Mouse (Mus musculus): ENCODE data around the gene Mrpl3.
"Not testable (repeated sequence)": the region's sequence is repeated elsewhere in the genome, so short reads cannot be mapped to it uniquely, and the experiment has no call there.

Gene Mrpl3

DNA sequence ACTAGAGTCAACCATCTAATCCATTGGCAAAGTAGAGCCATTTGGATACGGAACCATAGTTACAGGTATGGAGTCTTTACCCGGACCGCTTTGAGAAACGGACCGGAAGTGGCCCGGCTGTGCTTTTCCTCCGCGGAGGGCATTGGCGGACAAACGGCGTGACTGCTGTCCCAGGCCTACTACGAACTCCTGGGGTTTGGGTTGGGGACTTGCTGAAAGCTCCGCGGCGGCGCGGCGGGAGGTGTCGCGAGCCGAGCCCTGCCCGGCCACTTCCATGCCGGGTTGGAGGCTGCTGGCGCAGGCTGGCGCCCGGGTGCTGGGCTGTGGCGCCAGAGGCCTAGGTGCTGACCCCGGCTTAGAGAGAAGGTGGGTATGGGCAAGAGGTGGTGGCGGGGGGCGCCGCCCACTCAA lies at the start of gene Mrpl3:
Gene Mrpl3, plus strand, starts transcription at position 93 of the 411 bp plus-strand sequence.
- peak; percentile 74 for DNase-seq

DNA sequence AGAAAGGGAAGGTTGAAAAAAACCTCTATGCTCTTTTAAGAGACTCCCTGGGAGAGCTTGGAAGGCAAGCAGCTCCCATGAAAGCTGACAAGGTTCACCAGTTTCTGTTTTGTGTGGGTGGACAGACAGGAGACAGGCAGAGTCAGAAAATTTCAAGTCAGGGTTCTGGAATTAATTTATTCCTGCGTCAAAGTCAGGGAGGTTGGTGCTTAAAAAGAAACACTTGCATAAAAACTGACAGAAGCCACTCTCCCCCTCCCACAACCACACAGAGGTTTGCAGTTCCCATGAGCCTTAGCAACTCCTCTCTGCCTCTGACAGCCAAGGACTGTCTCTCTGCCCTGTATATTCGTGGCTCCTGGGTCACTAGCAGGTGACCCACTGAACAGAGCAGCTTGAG lies 42.3 kb upstream of the Mrpl3 start:
- DNase-seq, result peak; percentile 30

GRCm38 (mm10) chr9:105018186-105018585 lies 34.9 kb upstream of the Mrpl3 start:
- DNase-seq, result peak; percentile 65

- DNase-seq, result no peak
Observed at GRCm38 (mm10) chr9:105028311-105028710, 24.7 kb upstream of the Mrpl3 start.

GRCm38 (mm10) chr9:105032572-105032971 lies 20.5 kb upstream of the Mrpl3 start:
- DNase-seq, result no peak

DNA sequence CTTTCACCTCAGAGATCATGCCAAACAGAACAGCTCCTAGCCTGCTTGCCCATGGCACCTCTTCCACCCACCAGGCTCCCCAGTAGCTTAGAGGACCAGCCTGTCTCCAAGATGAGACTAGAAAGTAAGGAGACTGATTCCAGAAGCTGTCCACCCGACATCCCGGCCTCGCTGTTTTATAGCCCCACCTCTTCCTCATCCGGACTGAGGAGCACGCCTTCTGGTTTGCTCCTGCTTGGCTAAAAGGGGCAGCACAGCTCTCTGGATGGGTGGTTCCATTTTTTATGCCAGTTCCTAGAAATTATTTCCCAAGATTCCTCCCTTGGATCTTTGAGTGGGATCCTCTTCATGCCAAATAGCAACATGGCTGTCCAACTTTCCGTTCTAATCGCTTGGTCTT lies 19.4 kb upstream of the Mrpl3 start:
- no peak for DNase-seq

DNA sequence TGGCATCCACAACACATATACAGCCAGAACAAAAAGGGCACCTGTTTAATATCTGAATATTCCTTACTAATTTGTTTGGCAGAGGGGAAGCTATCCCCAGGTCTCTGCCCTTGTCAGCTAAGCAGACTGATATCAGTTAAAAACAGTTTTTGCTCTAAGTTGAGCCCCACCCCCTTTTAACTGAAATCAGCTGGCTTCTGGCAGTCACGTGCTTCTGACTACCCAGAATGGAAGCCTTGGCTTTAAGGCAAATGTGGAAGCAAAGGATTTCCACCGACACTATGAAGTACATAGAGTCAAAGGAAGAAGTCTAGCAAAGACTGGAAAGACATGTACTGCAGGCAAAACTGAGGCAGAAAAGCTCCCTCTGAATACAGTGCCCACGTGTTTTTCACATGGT lies 15.2 kb upstream of the Mrpl3 start:
- no peak for DNase-seq

DNA sequence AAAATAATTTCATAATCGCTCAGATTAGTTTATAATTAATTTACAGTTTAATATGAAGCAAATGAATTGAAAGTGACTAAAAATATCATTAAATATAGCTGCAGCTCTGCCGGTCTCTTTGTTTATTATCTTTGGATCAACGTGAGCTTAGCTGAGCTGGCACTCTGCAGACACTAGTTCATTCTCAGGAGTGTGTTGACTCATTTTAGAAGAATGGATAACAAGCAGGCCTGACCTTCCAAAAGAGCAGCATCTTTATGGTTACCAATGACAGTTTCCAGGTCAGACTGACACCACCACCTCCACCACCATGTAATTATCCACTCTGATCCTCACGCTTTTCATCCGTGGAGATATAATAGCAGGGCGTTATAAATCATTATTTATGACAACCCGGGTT lies 7.0 kb upstream of the Mrpl3 start:
- no peak for DNase-seq

DNA sequence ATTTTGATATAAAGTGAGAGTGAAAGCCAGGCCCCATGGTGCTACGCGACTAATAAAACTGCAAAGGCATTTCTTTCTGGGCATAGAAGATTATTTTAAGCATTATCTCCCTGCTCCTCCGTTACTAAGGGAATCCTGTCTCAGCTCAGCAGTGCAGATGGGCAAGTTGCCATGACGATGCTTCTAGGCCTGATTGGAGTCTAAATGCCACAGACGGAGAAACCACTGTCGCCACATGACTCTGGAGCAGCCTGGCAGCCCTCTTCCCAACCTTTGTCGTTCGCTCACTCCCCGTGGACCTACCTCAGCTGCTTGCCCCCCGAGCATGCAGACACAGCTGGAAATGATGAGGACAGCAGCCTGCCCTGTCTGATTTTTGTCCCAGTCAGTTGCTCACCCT lies 4.7 kb upstream of the Mrpl3 start:
- no peak for DNase-seq

GRCm38 (mm10) chr9:105049636-105050035 lies 3.4 kb upstream of the Mrpl3 start:
- no peak for DNase-seq

DNA sequence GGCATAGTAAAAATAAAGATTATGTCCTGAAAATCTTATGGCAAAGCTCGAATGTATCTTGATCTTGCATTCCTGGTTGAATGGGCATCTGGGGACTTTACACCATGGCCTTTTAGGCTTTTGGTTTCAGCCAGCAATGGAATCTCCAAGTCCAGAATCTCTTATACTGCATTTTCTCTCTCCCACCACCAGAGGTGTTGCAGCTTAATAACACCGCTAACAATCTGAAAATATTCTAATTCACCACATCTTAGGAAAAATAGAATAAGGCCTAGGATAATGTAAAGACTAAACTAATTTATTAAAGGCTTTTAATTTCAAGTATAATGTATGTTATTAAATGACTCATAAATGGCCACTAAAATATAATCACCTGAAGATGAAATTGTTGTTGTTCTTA lies 2.8 kb upstream of the Mrpl3 start:
- DNase-seq, result no peak

- DNase-seq, result no peak
Observed at GRCm38 (mm10) chr9:105053812-105054211, 773 bp downstream of the Mrpl3 start.

- DNase-seq, result no peak
Observed at GRCm38 (mm10) chr9:105069106-105069505, 16.1 kb downstream of the Mrpl3 start.

- peak; percentile 7 for DNase-seq
Observed at GRCm38 (mm10) chr9:105072991-105073748, 20.1 kb downstream of the Mrpl3 start.

- DNase-seq, result no peak
Observed at GRCm38 (mm10) chr9:105074851-105075250, 21.8 kb downstream of the Mrpl3 start.

GRCm38 (mm10) chr9:105076756-105077424 lies 23.9 kb downstream of the Mrpl3 start:
- DNase-seq, result no peak

DNA sequence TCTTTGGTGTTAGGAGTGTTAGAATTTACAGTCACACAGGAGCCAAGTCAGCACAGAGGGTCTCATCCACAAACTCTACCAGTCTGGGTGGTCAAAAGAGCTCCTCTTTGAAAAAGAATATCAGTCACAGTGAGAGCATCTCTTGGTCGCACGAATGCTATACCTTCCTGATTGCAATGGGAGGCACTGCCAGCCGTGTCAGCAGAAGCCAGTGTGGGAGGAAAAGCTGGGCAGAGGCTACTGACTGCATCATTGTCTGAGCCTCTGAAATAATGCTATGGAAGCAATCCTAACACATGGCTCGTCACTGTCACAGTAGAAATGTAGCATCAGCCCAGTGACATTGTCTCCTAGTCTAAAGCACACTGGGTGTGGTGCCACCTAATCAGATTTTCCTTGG lies 25.4 kb downstream of the Mrpl3 start:
- no peak for DNase-seq

GRCm38 (mm10) chr9:105080246-105080645 lies 27.2 kb downstream of the Mrpl3 start:
- DNase-seq, result no peak

DNA sequence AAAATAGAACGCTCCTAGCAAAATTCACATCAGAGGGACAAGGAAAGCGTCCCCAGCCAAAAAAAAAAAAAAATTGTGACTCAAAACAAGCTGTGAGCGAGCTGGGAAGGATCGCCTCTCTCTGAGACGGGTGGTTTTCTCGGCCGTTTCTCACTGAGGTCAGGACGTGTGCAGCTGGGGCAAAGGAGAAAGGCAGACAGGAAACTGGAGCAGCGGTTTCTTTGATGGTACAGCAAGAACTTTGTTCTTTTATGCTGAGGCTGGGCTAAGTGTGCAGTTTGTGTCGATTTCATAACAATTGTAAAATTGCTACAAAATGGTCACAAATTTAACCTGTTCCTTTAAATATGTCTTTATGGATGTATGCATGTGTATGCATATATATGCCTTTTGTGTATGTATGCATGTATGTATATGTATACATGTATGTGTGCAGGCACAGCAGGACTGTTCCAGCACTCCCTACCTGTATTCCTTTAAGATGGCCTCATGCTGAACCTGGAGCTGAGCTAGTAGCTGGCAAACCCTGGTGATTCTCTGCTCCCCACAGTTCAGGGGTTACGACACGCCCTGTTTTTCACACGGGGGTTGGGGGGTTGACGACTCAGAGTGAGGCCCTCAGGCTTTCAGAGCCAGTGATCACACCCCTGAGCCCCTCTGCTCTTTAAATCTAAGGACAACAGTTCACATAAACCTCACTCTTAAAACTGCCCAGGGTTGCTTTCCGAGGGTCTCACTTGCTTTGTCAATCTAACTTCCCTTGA lies 48.0 kb downstream of the Mrpl3 start:
- DNase-seq, result no peak

- no peak for DNase-seq
Observed at GRCm38 (mm10) chr9:105101911-105102310, 48.9 kb downstream of the Mrpl3 start.

GRCm38 (mm10) chr9:105103893-105104292 lies 50.9 kb downstream of the Mrpl3 start:
- no peak for DNase-seq

GRCm38 (mm10) chr9:105125206-105125605 lies 72.2 kb downstream of the Mrpl3 start:
- DNase-seq, result not testable (repeated sequence)

Measured in kidney, adult 11 months (tissue).